Mouse (Mus musculus): ENCODE results near the gene Cybc1. TPM values are rescaled to one million over a fixed set of nuclear protein-coding genes. Genes with fewer than 3 reads are reported as not detected.

Cybc1 gene
- polyA plus RNA-seq, 1 experiment from 2014 or later: 42.5 TPM

- Histone ChIP-seq H3K9ac (ENCODE audit: low read length) (peak overlapping the region; percentile 80), H3K36me3 (ENCODE audit: control insufficient read depth, insufficient read depth, low read length) (peaks cover 3% of the 10 kb centered on the region; the same call in 1 of the 2 replicates), H3K4me2 (peak overlapping the region; percentile 60), H3K4me1 (ENCODE audit: control insufficient read depth, insufficient read depth, low read length) (peaks cover 14% of the 10 kb centered on the region), H3K27ac (ENCODE audit: low read depth, low read length) (peak overlapping the region; percentile 98), H3K9me3 (ENCODE audit: control insufficient read depth, low read length) (no peaks in the 10 kb centered on the region), H3K27me3 (ENCODE audit: control insufficient read depth, insufficient read depth, low read length) (no peaks in the 10 kb centered on the region), H3K4me3 (ENCODE audit: low read depth, low read length) (peak overlapping the region; percentile 72)
- WGBS: 5% methylated on average over 28 of the region's 28 CpGs
- ATAC-seq (ENCODE audit: low FRiP score) (peak; percentile 65; the same call in 1 of the 2 replicates), DNase-seq (ENCODE audit: low spot score, missing footprints) (no peak)
These were observed 8.4 kb upstream of the Cybc1 start for GRCm38 (mm10) chr11:121237345-121238128.

- DNase-seq (ENCODE audit: low spot score, missing footprints): peak; percentile 99
- Histone ChIP-seq H3K27ac (ENCODE audit: low read depth, low read length) (peak within 1 kb of the TSS; percentile 98), H3K27me3 (ENCODE audit: control insufficient read depth, insufficient read depth, low read length) (no peaks in the 10 kb centered on the region), H3K4me2 (peak within 1 kb of the TSS; percentile 60), H3K4me3 (ENCODE audit: low read depth, low read length) (peak within 1 kb of the TSS; percentile 72), H3K4me1 (ENCODE audit: control insufficient read depth, insufficient read depth, low read length) (peaks cover 14% of the 10 kb centered on the region), H3K36me3 (ENCODE audit: control insufficient read depth, insufficient read depth, low read length) (no peaks in the 10 kb centered on the region), H3K9me3 (ENCODE audit: control insufficient read depth, low read length) (no peaks in the 10 kb centered on the region), H3K9ac (ENCODE audit: low read length) (peak within 1 kb of the TSS; percentile 87)
- ATAC-seq (ENCODE audit: low FRiP score): peak; percentile 100
- WGBS: under 1% methylated on average over 50 of the region's 50 CpGs
These were observed 7.6 kb upstream of the Cybc1 start, which contains the start of gene Narf for GRCm38 (mm10) chr11:121236564-121237344. Gene Narf (plus strand): TSS chr11:121237253.

- H3K9ac ChIP-seq (ENCODE audit: low read length): no peak overlapping the region
- 24% methylated on average over 9 of the region's 9 CpGs for WGBS
- peak overlapping the region; percentile 98 for H3K27ac ChIP-seq (ENCODE audit: low read depth, low read length)
These were observed 6.5 kb upstream of the Cybc1 start for GRCm38 (mm10) chr11:121235475-121236238.

GRCm38 (mm10) chr11:121232706-121233105, 3.6 kb upstream of the Cybc1 start:
- Histone ChIP-seq H3K4me3 (ENCODE audit: low read depth, low read length) (no peak overlapping the region), H3K9me3 (ENCODE audit: control insufficient read depth, low read length) (no peaks in the 10 kb centered on the region), H3K36me3 (ENCODE audit: control insufficient read depth, insufficient read depth, low read length) (no peaks in the 10 kb centered on the region), H3K27me3 (ENCODE audit: control insufficient read depth, insufficient read depth, low read length) (no peaks in the 10 kb centered on the region), H3K9ac (ENCODE audit: low read length) (no peak overlapping the region), H3K4me2 (no peak overlapping the region), H3K4me1 (ENCODE audit: control insufficient read depth, insufficient read depth, low read length) (peaks cover 16% of the 10 kb centered on the region), H3K27ac (ENCODE audit: low read depth, low read length) (no peak overlapping the region)
- peak; percentile 17 for DNase-seq (ENCODE audit: low spot score, missing footprints)
- 38% methylated on average over 4 of the region's 4 CpGs for WGBS
- ATAC-seq (ENCODE audit: low FRiP score): no peak

More at GRCm38 (mm10) chr11:121235475-121236238, 6.5 kb upstream of the Cybc1 start:
- Histone ChIP-seq H3K4me1 (ENCODE audit: control insufficient read depth, insufficient read depth, low read length) (peaks cover 14% of the 10 kb centered on the region), H3K9me3 (ENCODE audit: control insufficient read depth, low read length) (no peaks in the 10 kb centered on the region), H3K27me3 (ENCODE audit: control insufficient read depth, insufficient read depth, low read length) (no peaks in the 10 kb centered on the region), H3K4me3 (ENCODE audit: low read depth, low read length) (no peak overlapping the region; the same call in 1 of the 2 replicates), H3K36me3 (ENCODE audit: control insufficient read depth, insufficient read depth, low read length) (no peaks in the 10 kb centered on the region), H3K4me2 (peak overlapping the region; percentile 60)
- peak; percentile 90 for DNase-seq (ENCODE audit: low spot score, missing footprints)
- ATAC-seq (ENCODE audit: low FRiP score): no peak

- Histone ChIP-seq H3K36me3 (ENCODE audit: control insufficient read depth, insufficient read depth, low read length) (no peaks in the 10 kb centered on the region), H3K9me3 (ENCODE audit: control insufficient read depth, low read length) (no peaks in the 10 kb centered on the region), H3K4me3 (ENCODE audit: low read depth, low read length) (no peak overlapping the region), H3K9ac (ENCODE audit: low read length) (no peak overlapping the region), H3K4me2 (no peak overlapping the region), H3K4me1 (ENCODE audit: control insufficient read depth, insufficient read depth, low read length) (peaks cover 17% of the 10 kb centered on the region), H3K27me3 (ENCODE audit: control insufficient read depth, insufficient read depth, low read length) (no peaks in the 10 kb centered on the region), H3K27ac (ENCODE audit: low read depth, low read length) (no peak overlapping the region)
- ATAC-seq (ENCODE audit: low FRiP score) (no peak), DNase-seq (ENCODE audit: low spot score, missing footprints) (no peak)
- WGBS: 48% methylated on average over 4 of the region's 4 CpGs
These were observed 2.6 kb upstream of the Cybc1 start for GRCm38 (mm10) chr11:121231628-121232291.

GRCm38 (mm10) chr11:121231191-121231590, 2.1 kb upstream of the Cybc1 start:
- Histone ChIP-seq H3K4me3 (ENCODE audit: low read depth, low read length) (no peak overlapping the region), H3K9ac (ENCODE audit: low read length) (no peak overlapping the region), H3K9me3 (ENCODE audit: control insufficient read depth, low read length) (no peaks in the 10 kb centered on the region), H3K4me2 (no peak overlapping the region), H3K27me3 (ENCODE audit: control insufficient read depth, insufficient read depth, low read length) (no peaks in the 10 kb centered on the region), H3K27ac (ENCODE audit: low read depth, low read length) (no peak overlapping the region), H3K36me3 (ENCODE audit: control insufficient read depth, insufficient read depth, low read length) (no peaks in the 10 kb centered on the region), H3K4me1 (ENCODE audit: control insufficient read depth, insufficient read depth, low read length) (peaks cover 14% of the 10 kb centered on the region)
- ATAC-seq (ENCODE audit: low FRiP score): no peak
- 85% methylated on average over 4 of the region's 4 CpGs for WGBS
- no peak for DNase-seq (ENCODE audit: low spot score, missing footprints)

- DNase-seq (ENCODE audit: low spot score, missing footprints) (no peak), ATAC-seq (ENCODE audit: low FRiP score) (peak; percentile 8; the same call in 1 of the 2 replicates)
- H3K4me2 ChIP-seq: peak overlapping the region; percentile 84
- no peaks in the 10 kb centered on the region for H3K27me3 ChIP-seq (ENCODE audit: control insufficient read depth, insufficient read depth, low read length)
- peak overlapping the region; percentile 77 for H3K4me3 ChIP-seq (ENCODE audit: low read depth, low read length)
- no peaks in the 10 kb centered on the region for H3K9me3 ChIP-seq (ENCODE audit: control insufficient read depth, low read length)
- peak overlapping the region; percentile 75 for H3K9ac ChIP-seq (ENCODE audit: low read length)
- WGBS: 36% methylated on average over 21 of the region's 21 CpGs
- H3K36me3 ChIP-seq (ENCODE audit: control insufficient read depth, insufficient read depth, low read length): peaks cover 15% of the 10 kb centered on the region
- peaks cover 11% of the 10 kb centered on the region for H3K4me1 ChIP-seq (ENCODE audit: control insufficient read depth, insufficient read depth, low read length)
- H3K27ac ChIP-seq (ENCODE audit: low read depth, low read length): peak overlapping the region; percentile 10; the same call in 1 of the 2 replicates
These were observed 749 bp downstream of the Cybc1 start for GRCm38 (mm10) chr11:121228129-121229017.
